Mouse (Mus musculus) E14TG2a.4 (cell line): ENCODE measurements around the gene Sall4.

ENCODE experiments used
- CTCF ChIP-seq: conservative IDR thresholded peaks from 2 replicates; pipeline ENCODE4 v1.5.1; 2014; ENCODE audit warnings: low read length
- NANOG ChIP-seq: IDR thresholded peaks from 2 replicates; pipeline ENCODE4 v1.6.1; 2014; ENCODE audit warnings: borderline replicate concordance, low read length, mixed read lengths

- no peak for TF ChIP-seq CTCF
- no peak for TF ChIP-seq NANOG
These were observed 2.6 kb downstream of the Sall4 start for GRCm38 (mm10) chr2:168765065-168765681.
